Mouse (Mus musculus) intestine, embryonic 14.5 days (tissue): ENCODE measurements at regions not wholly inside any gene's neighbourhood (a gene's known extent, or its start where the extent isn't known, plus 50 kb on each side); places are given as distances from the start of the nearest gene placed in this dataset.
"Not testable (repeated sequence)": the region's sequence is repeated elsewhere in the genome, so short reads cannot be mapped to it uniquely, and the experiment has no call there.

Experiments
- ATAC-seq: fragments of 200-750 bp; cut with Nextera tagmentation; replicated peaks from 2 replicates; pipeline ENCODE4 v1.8.0; 2017; ENCODE audit warnings: low read depth, moderate number of reproducible peaks, moderate TSS enrichment, moderate library complexity; ENCODE audit not compliant: low FRiP score, low TSS enrichment
- DNase-seq: peaks from one replicate; pipeline ENCODE4 v3.0.0-alpha.2; 2018; ENCODE audit warnings: low spot score
- H3K27ac ChIP-seq: fragments of 300-500 bp; sonication (generic); 2 replicates; pipeline ENCODE4 v1.5.1; 2014; ENCODE audit warnings: low read depth, mild to moderate bottlenecking, control low read depth
- H3K27me3 ChIP-seq: fragments of 300-500 bp; sonication (generic); replicated peaks from 2 replicates; pipeline ENCODE4 v1.6.1; 2014; ENCODE audit warnings: low read length, control low read depth; ENCODE audit not compliant: control insufficient read depth, insufficient read depth
- H3K36me3 ChIP-seq: fragments of 300-500 bp; sonication (generic); 2 replicates; pipeline ENCODE4 v1.6.1; 2014; ENCODE audit warnings: low read length, control low read depth; ENCODE audit not compliant: control insufficient read depth, insufficient read depth
- H3K4me1 ChIP-seq: fragments of 300-500 bp; sonication (generic); replicated peaks from 2 replicates; pipeline ENCODE4 v1.6.1; 2014; ENCODE audit warnings: low read length, control low read depth, mixed read lengths; ENCODE audit not compliant: control insufficient read depth, insufficient read depth
- H3K4me2 ChIP-seq: fragments of 300-500 bp; sonication (generic); 2 replicates; pipeline ENCODE4 v1.6.1; 2014; ENCODE audit warnings: low read length
- H3K4me3 ChIP-seq: fragments of 300-500 bp; sonication (generic); 2 replicates; pipeline ENCODE4 v1.5.1; 2014; ENCODE audit warnings: low read depth, low read length, control low read depth, mixed read lengths
- H3K9ac ChIP-seq: fragments of 300-500 bp; sonication (generic); 2 replicates; pipeline ENCODE4 v1.6.1; 2014; ENCODE audit warnings: mild to moderate bottlenecking, low read length
- H3K9me3 ChIP-seq: fragments of 300-500 bp; sonication (generic); 2 replicates; pipeline ENCODE4 v1.6.1; 2016; ENCODE audit warnings: low read length, control low read depth; ENCODE audit not compliant: control insufficient read depth
- WGBS: fragments of 180-500 bp; shearing (Covaris S2); extraction: QIAGEN DNeasy Blood & Tissue Kit; methylation state at CpG from one replicate; pipeline ENCODE4 v1.1.7; 2014; 5-methylcytosine and 5-hydroxymethylcytosine counted together

DNA sequence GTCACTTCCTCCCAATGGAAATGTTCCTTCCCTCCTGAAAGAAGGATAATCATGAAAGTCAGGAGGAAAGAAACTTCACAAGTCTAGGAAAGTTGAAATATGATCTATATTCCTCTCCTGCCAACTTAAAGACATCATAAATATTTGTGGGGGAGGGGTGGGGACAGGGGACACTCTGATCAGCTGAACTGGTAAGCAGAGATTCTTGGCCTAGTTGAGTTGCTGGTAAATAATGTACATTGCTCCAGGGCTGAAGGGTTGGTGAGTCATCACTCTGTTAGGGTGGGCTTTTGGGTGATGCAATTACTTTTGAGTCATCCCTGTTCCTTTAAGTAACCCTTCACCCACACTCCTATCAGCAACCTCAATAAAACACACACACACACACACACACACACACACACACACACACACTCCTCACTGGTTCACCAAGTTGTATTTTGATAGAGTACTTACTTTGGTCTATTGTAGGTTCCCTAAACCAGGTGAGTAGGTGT lies 56.0 kb downstream of the Ccdc71l start:
- H3K9me3 ChIP-seq: no peaks in the 10 kb centered on the region
- DNase-seq: no peak

DNA sequence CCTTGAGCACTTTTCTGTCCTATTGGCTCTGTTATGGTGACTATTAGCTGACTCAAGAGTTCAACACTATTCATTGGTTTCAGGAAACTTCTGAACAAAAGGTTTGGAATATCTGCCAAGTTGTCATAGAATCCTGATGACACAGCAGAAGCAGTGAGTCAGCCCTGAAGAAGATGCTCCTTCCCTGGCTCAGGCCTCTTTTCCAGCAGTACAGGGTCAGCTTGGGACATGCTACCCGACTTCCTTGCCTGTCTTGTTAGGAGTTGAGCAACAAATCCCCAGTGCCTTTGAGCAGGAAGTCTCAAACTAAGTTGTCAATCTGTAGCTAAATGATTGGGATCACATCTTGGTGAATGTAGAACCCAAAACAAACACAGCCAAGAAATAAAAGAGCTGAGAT lies 56.6 kb downstream of the Ccdc71l start:
- H3K9ac ChIP-seq: no peak overlapping the region
- DNase-seq (no peak), ATAC-seq (no peak)
- WGBS: 57% methylated on average over 1 of the region's 1 CpGs
- no peaks in the 10 kb centered on the region for H3K27me3 ChIP-seq
- H3K36me3 ChIP-seq: no peaks in the 10 kb centered on the region
- no peak overlapping the region for H3K4me2 ChIP-seq
- no peak overlapping the region for H3K4me3 ChIP-seq
- no peak overlapping the region for H3K27ac ChIP-seq
- H3K4me1 ChIP-seq: no peaks in the 10 kb centered on the region
- no peaks in the 10 kb centered on the region for H3K9me3 ChIP-seq

More for the DNA sequence above, 56.0 kb downstream of the Ccdc71l start:
- H3K9ac ChIP-seq: no peak overlapping the region
- no peak overlapping the region for H3K4me3 ChIP-seq
- no peak overlapping the region for H3K27ac ChIP-seq
- no peaks in the 10 kb centered on the region for H3K4me1 ChIP-seq
- H3K36me3 ChIP-seq: no peaks in the 10 kb centered on the region
- no peak for ATAC-seq
- no peaks in the 10 kb centered on the region for H3K27me3 ChIP-seq
- H3K4me2 ChIP-seq: no peak overlapping the region

DNA sequence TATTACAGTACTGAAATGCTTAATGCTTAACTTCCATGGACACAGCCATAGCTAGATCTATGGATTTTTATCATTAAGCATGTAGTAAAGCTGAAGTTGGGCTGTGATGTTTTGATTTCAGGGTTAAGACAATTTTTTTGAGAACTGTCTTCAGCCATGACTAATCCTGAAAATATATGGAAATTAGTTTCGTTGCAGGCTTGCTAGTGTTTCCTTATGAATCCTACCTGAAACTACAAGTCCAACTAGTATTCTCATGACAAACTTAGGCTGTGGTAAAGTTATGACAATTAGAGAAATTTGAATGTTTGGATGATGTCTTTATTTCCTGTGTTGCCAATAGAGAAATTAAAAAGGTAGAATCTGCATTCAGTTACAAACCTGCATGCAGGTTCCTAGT lies 59.7 kb downstream of the Ccdc71l start:
- Histone ChIP-seq H3K9me3 (no peaks in the 10 kb centered on the region), H3K9ac (no peak overlapping the region), H3K27me3 (no peaks in the 10 kb centered on the region), H3K27ac (no peak overlapping the region), H3K4me1 (no peaks in the 10 kb centered on the region), H3K4me3 (no peak overlapping the region), H3K4me2 (no peak overlapping the region), H3K36me3 (no peaks in the 10 kb centered on the region)
- ATAC-seq (no peak), DNase-seq (no peak)
- 83% methylated on average over 1 of the region's 1 CpGs for WGBS

DNA sequence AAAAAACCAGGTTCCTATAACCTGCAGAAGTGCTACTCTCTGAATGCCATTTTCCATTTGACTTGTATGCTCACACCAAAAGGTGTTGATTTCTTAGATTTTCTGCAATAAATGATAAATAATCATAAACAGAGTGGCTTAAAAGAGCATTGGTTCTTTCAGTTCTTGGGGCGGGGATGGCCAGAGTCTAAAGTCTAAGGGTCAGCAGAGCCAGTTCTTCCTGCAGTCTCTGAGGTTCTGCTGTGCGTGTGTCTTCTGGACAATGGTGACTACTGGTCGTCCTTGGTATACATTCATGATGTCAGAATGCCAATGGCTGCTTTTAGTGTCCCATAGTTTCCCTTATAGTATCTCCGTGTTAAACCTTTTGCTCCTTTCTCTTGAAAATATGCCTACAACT lies 66.3 kb downstream of the Ccdc71l start:
- Histone ChIP-seq H3K4me2 (no peak overlapping the region), H3K9ac (no peak overlapping the region), H3K4me1 (no peaks in the 10 kb centered on the region), H3K27ac (no peak overlapping the region), H3K9me3 (no peaks in the 10 kb centered on the region), H3K27me3 (no peaks in the 10 kb centered on the region), H3K4me3 (no peak overlapping the region), H3K36me3 (no peaks in the 10 kb centered on the region)
- WGBS: 89% methylated on average over 4 of the region's 4 CpGs
- ATAC-seq: no peak
- DNase-seq: no peak

DNA sequence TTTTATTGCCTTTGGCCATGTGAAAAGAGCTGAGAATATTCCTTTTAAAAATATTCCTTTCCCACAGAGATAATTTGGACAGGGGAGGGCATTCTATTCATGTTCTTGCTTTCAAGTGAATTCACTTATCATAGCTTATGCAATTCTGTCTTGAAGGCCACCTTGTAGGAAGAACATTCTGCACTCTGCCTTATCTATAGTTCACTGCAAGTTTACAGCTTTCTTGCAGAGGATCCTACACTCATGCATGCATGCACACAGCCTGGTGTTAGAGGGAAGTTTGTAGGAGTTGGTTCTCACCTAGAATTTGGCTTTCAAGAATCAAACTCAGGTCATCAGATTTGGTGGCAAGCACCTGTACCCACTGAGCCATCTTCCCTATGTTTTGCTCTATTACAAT lies 67.4 kb downstream of the Ccdc71l start:
- Histone ChIP-seq H3K9ac (no peak overlapping the region), H3K27ac (no peak overlapping the region), H3K4me2 (no peak overlapping the region), H3K4me1 (no peaks in the 10 kb centered on the region), H3K4me3 (no peak overlapping the region), H3K27me3 (no peaks in the 10 kb centered on the region), H3K9me3 (no peaks in the 10 kb centered on the region), H3K36me3 (no peaks in the 10 kb centered on the region)
- no peak for DNase-seq
- no peak for ATAC-seq

DNA sequence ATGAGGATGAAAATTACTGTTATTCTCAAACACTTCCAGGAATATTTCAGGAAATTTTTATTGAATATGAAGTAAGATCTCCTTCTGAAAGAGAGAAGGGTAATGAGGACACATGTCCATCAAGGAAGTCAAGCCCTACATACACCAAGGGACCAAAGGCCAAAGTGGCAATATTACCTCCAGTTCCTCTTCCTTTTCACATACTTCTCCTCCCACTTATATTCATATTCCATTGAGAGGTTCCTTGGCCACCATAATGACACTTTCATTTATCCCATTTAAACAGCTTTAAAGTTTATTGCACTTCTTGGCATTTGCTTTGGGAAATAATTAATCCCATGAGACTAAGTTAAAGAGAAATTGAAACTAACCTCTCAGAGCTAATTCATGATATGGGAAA lies 70.9 kb downstream of the Ccdc71l start:
- Histone ChIP-seq H3K27me3 (no peaks in the 10 kb centered on the region), H3K36me3 (no peaks in the 10 kb centered on the region), H3K9me3 (no peaks in the 10 kb centered on the region), H3K27ac (no peak overlapping the region), H3K4me3 (no peak overlapping the region), H3K4me2 (no peak overlapping the region), H3K4me1 (no peaks in the 10 kb centered on the region), H3K9ac (no peak overlapping the region)
- no peak for ATAC-seq
- no peak for DNase-seq

DNA sequence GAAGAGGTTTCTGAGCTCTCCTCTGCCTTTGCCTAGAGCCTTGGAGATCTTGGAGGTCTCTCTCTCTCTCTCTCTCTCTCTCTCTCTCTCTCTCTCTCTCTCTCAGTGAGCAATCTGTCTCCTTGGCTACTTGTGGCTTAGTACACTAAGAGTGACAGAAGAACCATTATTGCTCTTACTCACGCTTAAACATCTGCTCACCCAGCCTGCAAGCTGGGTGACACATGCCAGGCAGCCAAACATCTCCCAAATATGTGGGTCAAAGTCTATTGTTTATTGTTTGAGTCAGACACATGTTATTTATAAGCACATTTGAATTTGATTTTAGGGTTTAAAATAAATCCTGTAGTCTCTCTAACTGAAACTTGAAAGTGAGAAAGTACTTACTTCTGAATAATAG lies 72.7 kb downstream of the Ccdc71l start:
- no peak overlapping the region for H3K4me3 ChIP-seq
- WGBS: 52% methylated on average over 1 of the region's 1 CpGs
- ATAC-seq: no peak

DNA sequence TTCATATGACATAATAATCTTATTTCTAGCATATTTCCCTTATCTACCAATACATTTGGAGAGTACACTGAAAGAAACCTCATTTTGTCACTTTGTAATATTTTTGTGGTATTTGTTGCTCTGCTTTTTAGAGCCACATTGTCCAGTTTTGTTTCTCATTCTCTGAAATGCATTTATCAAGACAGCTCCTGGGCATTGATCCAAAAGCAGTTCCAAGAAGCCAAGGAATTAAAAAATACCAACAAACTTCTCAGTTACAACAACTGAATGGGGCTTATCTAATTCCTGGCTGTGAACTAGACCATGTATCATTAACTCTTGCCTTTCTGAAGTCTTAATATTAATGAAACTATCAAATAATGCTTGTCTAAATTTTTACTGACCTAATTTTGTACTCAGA lies 76.3 kb downstream of the Ccdc71l start:
- DNase-seq (no peak), ATAC-seq (no peak)
- H3K9ac ChIP-seq: no peak overlapping the region

More for the DNA sequence above, 72.7 kb downstream of the Ccdc71l start:
- Histone ChIP-seq H3K27ac (no peak overlapping the region), H3K36me3 (no peaks in the 10 kb centered on the region), H3K27me3 (no peaks in the 10 kb centered on the region), H3K4me1 (no peaks in the 10 kb centered on the region), H3K9me3 (no peaks in the 10 kb centered on the region), H3K9ac (no peak overlapping the region), H3K4me2 (no peak overlapping the region)
- no peak for DNase-seq

DNA sequence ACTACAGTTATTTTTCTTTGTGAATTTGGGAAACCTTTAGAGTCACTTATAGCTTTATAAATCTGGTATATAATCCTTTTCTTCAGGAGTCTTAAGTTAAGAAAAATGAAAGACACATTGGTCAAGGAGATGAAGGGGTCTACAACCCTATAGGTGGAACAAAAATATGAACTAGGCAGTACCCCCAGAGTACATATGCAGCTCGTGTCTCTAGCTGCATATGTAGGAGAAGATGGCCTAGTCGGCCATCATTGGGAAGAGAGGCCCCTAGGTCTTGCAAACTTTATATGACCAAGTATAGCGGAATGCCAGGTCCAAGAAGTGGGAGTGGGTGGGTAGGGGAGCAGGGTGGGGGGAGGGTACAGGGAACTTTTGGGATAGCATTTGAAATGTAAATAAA lies 76.7 kb downstream of the Ccdc71l start:
- 81% methylated on average over 3 of the region's 3 CpGs for WGBS
- not testable (repeated sequence) for H3K9me3 ChIP-seq, H3K9ac ChIP-seq, ATAC-seq, H3K4me1 ChIP-seq, DNase-seq, H3K4me2 ChIP-seq, H3K27me3 ChIP-seq, H3K4me3 ChIP-seq, H3K27ac ChIP-seq, H3K36me3 ChIP-seq

More for the DNA sequence above, 76.3 kb downstream of the Ccdc71l start:
- Histone ChIP-seq H3K4me1 (no peaks in the 10 kb centered on the region), H3K9me3 (no peaks in the 10 kb centered on the region), H3K27ac (no peak overlapping the region), H3K4me3 (no peak overlapping the region), H3K36me3 (no peaks in the 10 kb centered on the region), H3K27me3 (no peaks in the 10 kb centered on the region), H3K4me2 (no peak overlapping the region)
